Mouse (Mus musculus): ENCODE results near the gene Gbp10. TPM values are rescaled to one million over a fixed set of nuclear protein-coding genes. Genes with fewer than 3 reads are reported as not detected.
"Not testable (repeated sequence)": the region's sequence is repeated elsewhere in the genome, so short reads cannot be mapped to it uniquely, and the experiment has no call there.

Gene Gbp10
- polyA plus RNA-seq, 1 experiment from 2014 or later, result 0.61 TPM

- H3K27me3 ChIP-seq (replicated peaks; ENCODE audit: control insufficient read depth, insufficient read depth, low read length); H3K9ac ChIP-seq (ENCODE audit: low read depth, low read length); ATAC-seq (ENCODE audit: low read depth); DNase-seq (ENCODE audit: low spot score); H3K4me3 ChIP-seq (ENCODE audit: low read depth, low read length); H3K4me2 ChIP-seq (ENCODE audit: low read depth, low read length); H3K27ac ChIP-seq (replicated peaks; ENCODE audit: low read depth, low read length); H3K4me1 ChIP-seq (ENCODE audit: control insufficient read depth, insufficient read depth, low read length); H3K36me3 ChIP-seq (ENCODE audit: control insufficient read depth, insufficient read depth, low read length); H3K9me3 ChIP-seq (ENCODE audit: control insufficient read depth, low read length): not testable (repeated sequence)
- WGBS, result 85% methylated on average over 1 of the region's 1 CpGs
These were observed 40.2 kb downstream of the Gbp10 start for GRCm38 (mm10) chr5:105199149-105199548.

- not testable (repeated sequence) for H3K9me3 ChIP-seq (ENCODE audit: control insufficient read depth, low read length); H3K27me3 ChIP-seq (replicated peaks; ENCODE audit: control insufficient read depth, insufficient read depth, low read length); H3K4me2 ChIP-seq (ENCODE audit: low read depth, low read length); H3K9ac ChIP-seq (ENCODE audit: low read depth, low read length); DNase-seq (ENCODE audit: low spot score); H3K27ac ChIP-seq (replicated peaks; ENCODE audit: low read depth, low read length); H3K36me3 ChIP-seq (ENCODE audit: control insufficient read depth, insufficient read depth, low read length); ATAC-seq (ENCODE audit: low read depth); H3K4me1 ChIP-seq (ENCODE audit: control insufficient read depth, insufficient read depth, low read length); H3K4me3 ChIP-seq (ENCODE audit: low read depth, low read length)
These were observed 41.3 kb downstream of the Gbp10 start for GRCm38 (mm10) chr5:105197915-105198560.

GRCm38 (mm10) chr5:105196308-105196707, 43.0 kb downstream of the Gbp10 start:
- WGBS, result 91% methylated on average over 5 of the region's 5 CpGs
- H3K4me1 ChIP-seq (ENCODE audit: control insufficient read depth, insufficient read depth, low read length); H3K27ac ChIP-seq (replicated peaks; ENCODE audit: low read depth, low read length); DNase-seq (ENCODE audit: low spot score); H3K9me3 ChIP-seq (ENCODE audit: control insufficient read depth, low read length); H3K4me3 ChIP-seq (ENCODE audit: low read depth, low read length); ATAC-seq (ENCODE audit: low read depth); H3K4me2 ChIP-seq (ENCODE audit: low read depth, low read length); H3K9ac ChIP-seq (ENCODE audit: low read depth, low read length); H3K27me3 ChIP-seq (replicated peaks; ENCODE audit: control insufficient read depth, insufficient read depth, low read length); H3K36me3 ChIP-seq (ENCODE audit: control insufficient read depth, insufficient read depth, low read length): not testable (repeated sequence)

- H3K4me1 ChIP-seq (ENCODE audit: control insufficient read depth, insufficient read depth, low read length); H3K9me3 ChIP-seq (ENCODE audit: control insufficient read depth, low read length); H3K36me3 ChIP-seq (ENCODE audit: control insufficient read depth, insufficient read depth, low read length); ATAC-seq (ENCODE audit: low read depth); H3K27me3 ChIP-seq (replicated peaks; ENCODE audit: control insufficient read depth, insufficient read depth, low read length); DNase-seq (ENCODE audit: low spot score); H3K9ac ChIP-seq (ENCODE audit: low read depth, low read length); H3K27ac ChIP-seq (replicated peaks; ENCODE audit: low read depth, low read length); H3K4me3 ChIP-seq (ENCODE audit: low read depth, low read length); H3K4me2 ChIP-seq (ENCODE audit: low read depth, low read length): not testable (repeated sequence)
- 84% methylated on average over 2 of the region's 2 CpGs for WGBS
These were observed 46.8 kb downstream of the Gbp10 start for GRCm38 (mm10) chr5:105192536-105192935.

- no peak overlapping the region for H3K4me3 ChIP-seq (ENCODE audit: low read depth, low read length)
- H3K36me3 ChIP-seq (ENCODE audit: control insufficient read depth, insufficient read depth, low read length), result no peaks in the 10 kb centered on the region
- no peak for ATAC-seq (ENCODE audit: low read depth)
- H3K9ac ChIP-seq (ENCODE audit: low read depth, low read length), result no peak overlapping the region
- H3K9me3 ChIP-seq (ENCODE audit: control insufficient read depth, low read length), result no peaks in the 10 kb centered on the region
- no peak for DNase-seq (ENCODE audit: low spot score)
- no peaks in the 10 kb centered on the region for H3K27me3 ChIP-seq (replicated peaks; ENCODE audit: control insufficient read depth, insufficient read depth, low read length)
- H3K4me2 ChIP-seq (ENCODE audit: low read depth, low read length), result no peak overlapping the region
- H3K27ac ChIP-seq (replicated peaks; ENCODE audit: low read depth, low read length), result no peak overlapping the region
- H3K4me1 ChIP-seq (ENCODE audit: control insufficient read depth, insufficient read depth, low read length), result no peaks in the 10 kb centered on the region
These were observed 57.9 kb downstream of the Gbp10 start for GRCm38 (mm10) chr5:105181446-105181845.

Other genes starting within 250 kb of the Gbp10 start
- gene Gbp9, start 100.0 kb downstream of the Gbp10 start, polyA plus RNA-seq (2014; fragmentation: Nextera tagmentation; extraction: Ambion mirVana), result 4.2 and 4.6 TPM in 2 replicates
- gene Gbp8, start 100.0 kb downstream of the Gbp10 start, polyA plus RNA-seq (2014; fragmentation: Nextera tagmentation; extraction: Ambion mirVana), result 0.79 and 1.2 TPM in 2 replicates
- gene Gbp4, start 99.9 kb downstream of the Gbp10 start, polyA plus RNA-seq (2014; fragmentation: Nextera tagmentation; extraction: Ambion mirVana), result 1.2 and 1.4 TPM in 2 replicates
- 0.28 and 0.32 TPM in 2 replicates for gene Gm43302, start 54.2 kb upstream of the Gbp10 start, polyA plus RNA-seq (2014; fragmentation: Nextera tagmentation; extraction: Ambion mirVana)
- gene Gbp6, start 54.2 kb upstream of the Gbp10 start, polyA plus RNA-seq (2014; fragmentation: Nextera tagmentation; extraction: Ambion mirVana), result 3.9 and 6.2 TPM in 2 replicates
- gene Lrrc8b, start 176.2 kb upstream of the Gbp10 start, polyA plus RNA-seq (2014; fragmentation: Nextera tagmentation; extraction: Ambion mirVana), result 10.4 and 10.6 TPM in 2 replicates